Mouse (Mus musculus) telencephalon, adult 2 months (tissue): Measurements from ENCODE around the gene Rhobtb1.
A peak's percentile ranks its signal among the peaks of the same experiment; 100 is the strongest.

Experiments used
- DNase-seq: peaks from one replicate; pipeline ENCODE4 v3.0.0-alpha.2; 2011; ENCODE audit warnings: low read depth, low spot score

Rhobtb1 gene

DNA sequence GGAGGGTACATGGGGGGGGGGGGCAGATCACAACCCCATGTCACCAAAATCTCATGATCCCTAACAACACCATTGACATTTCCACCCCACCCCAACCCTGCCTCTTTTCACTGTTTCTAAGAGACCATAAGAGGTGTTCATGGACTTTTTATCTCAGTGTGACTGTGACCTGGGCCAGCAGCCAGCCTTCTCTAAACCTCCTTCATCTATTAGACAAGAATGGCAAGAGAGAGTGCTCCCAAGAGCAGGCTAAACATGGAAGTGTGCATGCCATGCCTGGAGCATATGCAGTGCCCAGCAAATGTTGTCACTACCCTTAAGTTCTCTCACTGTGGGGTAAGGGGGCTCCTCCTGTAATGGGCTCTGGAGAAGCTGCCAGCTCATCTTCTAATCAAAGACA, 123.5 kb downstream of the Rhobtb1 start:
- no peak for DNase-seq

DNA sequence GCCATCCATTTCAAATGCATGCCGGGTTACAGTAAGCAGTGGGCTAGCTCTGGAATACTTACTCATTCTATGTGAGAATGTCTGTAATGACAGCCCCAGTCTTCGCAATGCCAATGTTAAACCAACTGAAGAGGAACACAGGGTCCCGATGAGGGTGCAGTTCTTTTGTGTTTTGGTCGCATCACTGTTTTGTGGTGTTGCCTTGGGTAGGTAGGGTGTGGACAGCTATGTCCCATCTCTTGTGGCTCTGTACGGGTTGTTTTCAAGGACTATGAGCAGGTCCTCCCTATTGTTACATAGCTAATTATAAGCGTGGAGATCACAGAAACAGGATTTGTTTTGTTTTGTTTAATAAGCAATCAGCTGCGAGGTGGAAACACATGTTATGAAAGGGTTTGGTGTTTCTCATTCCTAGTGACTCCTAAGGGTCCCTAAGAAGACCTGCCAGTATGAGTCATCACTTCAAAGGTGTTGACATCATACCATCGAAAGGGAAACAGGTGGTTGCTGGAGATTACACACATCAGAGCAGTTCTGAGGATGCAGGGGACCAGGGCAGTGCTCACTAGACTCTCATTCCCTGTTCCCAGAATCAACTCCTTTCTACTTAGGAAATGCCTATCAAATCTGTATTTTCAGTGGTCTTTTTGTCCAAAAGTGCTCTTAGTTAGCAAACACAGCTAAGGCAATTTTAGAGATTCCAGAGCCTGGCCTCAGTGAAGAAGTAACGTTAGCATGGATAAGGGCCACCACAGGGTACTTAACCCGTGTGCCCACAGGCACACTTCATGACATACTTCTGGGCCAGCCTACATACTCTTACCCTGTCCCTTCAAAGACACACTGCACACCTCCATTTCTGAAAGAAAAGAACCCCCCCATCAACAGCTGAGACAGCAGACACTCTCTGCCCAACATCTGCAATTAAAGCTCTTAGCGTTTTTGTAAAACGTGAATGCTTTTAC, 124.9 kb downstream of the Rhobtb1 start:
- DNase-seq = no peak

DNA sequence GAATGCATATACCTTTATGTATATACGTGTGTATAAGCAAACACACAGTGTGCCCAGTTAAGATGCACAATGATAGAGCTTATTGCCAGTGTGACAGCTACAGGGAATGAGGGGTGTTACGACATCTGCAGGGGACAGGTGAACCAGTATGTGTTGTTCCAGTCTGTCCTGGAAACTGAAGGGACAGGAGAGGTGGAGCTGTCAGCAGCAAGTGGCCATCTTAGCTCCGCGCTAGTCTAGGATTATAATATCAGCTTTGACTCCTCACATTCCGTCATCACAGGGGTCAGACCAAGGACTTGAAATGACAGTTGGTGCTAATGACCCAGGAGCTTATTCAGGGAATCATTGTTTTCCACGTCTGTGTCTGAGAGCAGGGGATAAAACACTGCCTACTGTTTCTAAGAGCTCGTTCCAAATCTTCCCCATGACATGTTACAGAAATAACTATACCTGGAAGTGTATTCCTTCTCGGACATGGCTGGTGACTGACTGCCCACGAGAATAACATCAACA, 125.7 kb downstream of the Rhobtb1 start:
- DNase-seq = no peak

DNA sequence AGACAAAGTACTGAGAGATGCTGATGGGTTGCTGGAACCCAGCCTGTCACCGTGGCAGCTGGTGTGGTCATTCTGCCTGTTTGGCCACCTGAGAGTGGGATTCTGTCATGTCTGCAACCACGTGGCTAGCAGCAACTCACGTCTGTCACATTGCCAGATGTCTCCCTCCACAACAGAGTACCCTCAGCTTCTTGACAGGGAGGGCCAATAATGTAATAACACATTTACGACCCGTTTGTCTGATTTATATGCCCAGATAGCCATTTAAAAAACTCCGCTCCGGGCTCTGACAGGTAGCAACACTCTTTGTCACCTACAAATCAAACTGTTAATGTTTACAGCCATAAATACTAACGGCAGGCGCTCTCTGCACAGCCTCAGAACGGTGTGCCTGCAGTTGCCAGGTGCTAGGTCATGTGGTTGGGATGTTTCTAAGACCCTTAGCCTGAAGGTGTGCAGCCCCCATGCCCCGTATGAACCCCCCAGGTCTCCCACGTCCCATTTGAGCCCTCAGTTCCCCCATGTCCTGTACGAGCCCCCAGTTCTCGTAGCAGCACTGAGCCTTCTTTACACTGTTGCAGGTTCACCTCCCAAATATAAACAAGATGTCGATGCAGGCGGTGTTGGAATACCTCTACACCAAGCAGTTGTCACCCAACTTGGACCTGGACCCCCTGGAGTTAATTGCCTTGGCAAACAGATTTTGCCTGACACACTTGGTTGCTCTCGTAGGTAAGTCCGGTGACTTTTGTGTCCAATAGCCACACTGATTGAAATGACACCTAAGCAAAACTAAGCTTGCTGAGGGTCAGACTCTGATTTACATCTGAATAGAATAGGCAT, 127.8 kb downstream of the Rhobtb1 start:
- DNase-seq = no peak

DNA sequence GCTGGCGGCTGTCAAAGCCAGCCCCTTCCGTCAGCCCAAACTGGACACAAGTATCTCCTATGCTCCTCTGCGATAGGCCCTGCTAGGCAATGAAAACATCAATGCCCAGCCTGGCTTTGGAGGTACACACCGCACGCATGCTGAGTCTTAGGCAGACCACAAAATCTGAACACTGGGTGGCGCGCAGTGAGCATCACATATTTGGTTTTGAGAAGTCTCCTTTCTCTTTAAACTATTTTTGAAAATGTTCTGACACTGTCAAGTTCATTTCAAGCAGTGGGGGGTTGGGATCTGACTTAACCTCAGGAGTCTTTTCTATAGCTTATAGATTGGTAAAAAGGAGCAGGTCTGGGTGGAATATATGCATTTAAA, 128.4 kb downstream of the Rhobtb1 start:
- no peak for DNase-seq

DNA sequence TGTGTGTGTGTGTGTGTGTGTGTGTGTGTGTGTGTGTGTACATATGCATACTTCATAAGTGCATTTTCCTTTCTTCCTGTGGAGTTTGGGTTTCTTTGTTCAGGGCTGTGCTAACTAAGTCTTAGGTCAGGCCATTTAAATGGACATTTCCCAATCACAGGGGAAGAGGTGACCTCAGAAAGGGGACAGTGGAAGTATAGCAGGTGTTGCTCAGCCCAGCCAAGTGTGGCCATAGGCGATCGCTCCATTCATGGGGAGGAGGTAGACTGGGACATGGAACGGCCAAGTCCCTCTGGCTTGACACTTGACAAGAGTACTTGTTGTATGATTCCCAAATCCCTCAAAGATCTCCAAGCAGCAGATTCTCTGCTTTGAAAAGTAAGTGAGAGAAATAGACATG, 135.7 kb downstream of the Rhobtb1 start:
- DNase-seq = no peak

DNA sequence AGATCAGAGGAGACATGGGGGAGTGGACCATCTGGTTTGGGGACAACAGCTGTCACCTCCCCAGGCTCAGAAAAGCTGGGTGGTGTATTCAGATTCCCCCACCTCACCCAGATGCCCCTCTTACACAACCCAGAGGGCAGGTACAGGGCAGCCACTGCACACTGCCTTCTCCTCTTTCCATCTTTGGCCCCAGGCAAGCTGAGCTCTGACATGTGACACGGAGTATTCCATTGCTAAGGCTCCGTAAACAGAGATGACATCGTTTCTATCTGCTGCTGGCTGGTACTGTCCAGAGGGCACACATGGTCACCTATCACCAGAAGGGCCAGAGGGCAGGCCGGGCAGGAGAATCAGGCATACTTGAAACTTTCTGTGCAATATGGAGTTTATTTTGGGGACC, 136.9 kb downstream of the Rhobtb1 start:
- DNase-seq = no peak

DNA sequence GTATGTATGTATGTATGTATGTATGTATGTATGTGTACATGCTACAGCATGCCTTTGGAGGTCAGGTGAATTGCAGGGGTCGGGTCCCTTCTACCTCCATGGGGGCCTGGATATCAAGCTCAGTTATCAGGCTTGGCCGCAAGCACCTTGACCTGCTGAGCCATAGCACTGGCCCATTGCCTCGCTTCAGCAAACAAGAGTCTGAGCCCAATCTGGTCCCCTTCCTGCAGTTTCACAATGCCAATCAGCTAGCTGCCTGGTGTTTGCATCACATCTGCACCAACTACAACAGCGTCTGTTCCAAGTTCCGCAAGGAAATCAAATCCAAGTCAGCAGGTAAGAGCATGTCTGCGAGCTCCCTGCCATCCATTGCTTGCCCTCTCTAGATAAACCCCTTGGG, 137.5 kb downstream of the Rhobtb1 start:
- DNase-seq = no peak

DNA sequence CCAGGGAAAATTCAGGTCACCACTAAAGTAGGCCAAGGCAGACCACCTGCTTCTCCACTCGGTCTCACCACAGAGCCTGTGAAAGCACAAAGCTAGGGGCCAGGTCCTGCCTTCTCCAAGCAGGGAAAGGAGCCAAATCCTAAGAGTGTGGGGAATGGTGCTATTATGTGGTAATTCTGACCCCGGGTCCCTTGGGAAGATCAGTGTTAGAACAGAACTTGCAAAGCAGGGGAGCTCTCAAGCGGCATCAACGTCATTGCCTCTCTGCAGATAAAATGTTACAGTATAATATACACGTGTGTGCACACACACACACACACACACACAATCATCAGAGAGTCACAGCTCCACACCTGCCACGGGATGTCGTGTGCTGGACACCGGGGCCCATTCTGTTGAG, 139.5 kb downstream of the Rhobtb1 start:
- DNase-seq = no peak

DNA sequence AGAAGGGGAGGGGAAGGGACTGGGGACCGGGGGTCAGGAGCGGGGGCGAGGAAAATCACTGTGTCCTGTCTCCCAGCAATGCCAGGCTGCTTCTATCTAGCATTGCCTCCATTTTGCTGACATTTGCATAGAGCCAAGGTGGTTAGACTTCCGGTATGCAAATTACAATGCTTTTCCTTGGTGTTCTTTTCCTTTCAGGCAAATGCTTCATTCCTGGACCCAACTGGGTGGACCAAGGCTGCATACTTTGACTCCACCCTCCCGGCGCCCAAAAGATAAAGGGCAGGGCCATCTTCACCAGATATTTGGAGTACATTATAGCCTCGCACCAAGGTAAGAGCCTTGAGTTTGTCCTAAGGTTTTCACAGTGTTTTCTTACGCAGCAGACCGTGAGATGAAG, 144.7 kb downstream of the Rhobtb1 start:
- no peak for DNase-seq

DNA sequence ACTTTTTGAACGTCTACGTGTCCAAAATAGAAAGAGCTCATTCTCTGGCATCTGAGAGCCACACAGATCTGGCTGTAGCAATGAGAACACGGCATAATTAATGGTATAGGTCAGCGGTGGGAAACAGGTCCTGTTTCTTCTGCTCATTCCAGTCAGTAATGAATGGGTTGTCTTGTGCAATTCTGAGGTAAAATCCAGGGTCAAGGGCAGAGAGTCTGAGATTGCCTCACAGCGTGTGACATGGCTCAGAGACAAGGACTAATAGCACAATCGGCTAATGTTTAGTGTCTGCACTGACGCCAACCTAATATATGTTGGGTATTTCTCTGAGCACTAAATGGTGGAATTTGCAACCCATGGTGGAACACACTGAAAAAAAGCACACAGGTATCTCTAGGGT, 148.8 kb downstream of the Rhobtb1 start:
- DNase-seq = no peak

DNA sequence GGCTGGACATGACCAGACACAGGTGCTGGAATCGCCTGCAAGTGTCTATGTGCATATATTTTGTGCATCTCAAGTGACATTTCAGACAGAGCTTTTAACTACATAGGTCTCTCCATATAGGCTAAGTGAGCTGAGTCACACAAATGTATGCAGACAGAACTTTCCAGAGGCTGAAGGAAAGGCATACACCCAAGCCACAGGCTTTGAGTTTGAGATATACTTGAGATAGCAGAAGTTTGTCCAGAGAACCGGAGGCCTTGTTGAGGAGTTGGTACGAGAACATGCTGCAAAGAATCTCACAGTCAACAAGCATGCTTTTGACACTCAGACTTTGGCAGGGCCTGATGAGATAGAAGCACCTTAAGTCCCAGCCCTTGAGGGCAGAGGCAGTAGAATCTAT, 151.4 kb downstream of the Rhobtb1 start:
- DNase-seq = no peak

DNA sequence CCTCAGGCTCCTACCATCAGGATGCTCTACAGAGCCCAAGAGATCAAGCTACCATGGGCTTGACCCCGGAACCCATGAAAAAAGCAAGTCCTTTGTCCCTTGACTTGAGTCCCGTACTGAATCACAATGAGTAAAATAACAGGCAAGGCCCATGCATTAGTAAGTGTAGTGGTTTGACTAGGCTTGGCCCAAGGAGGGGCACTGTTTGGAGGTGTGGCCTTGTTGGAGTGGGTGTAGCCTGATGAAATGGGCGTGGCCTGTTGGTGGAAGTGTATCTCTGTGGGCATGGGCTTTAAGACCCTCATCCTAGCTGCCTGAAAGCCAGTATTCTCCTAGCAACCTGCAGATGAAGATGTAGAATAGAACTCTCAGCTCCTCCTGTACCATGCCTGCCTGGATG, 153.6 kb downstream of the Rhobtb1 start:
- no peak for DNase-seq

DNA sequence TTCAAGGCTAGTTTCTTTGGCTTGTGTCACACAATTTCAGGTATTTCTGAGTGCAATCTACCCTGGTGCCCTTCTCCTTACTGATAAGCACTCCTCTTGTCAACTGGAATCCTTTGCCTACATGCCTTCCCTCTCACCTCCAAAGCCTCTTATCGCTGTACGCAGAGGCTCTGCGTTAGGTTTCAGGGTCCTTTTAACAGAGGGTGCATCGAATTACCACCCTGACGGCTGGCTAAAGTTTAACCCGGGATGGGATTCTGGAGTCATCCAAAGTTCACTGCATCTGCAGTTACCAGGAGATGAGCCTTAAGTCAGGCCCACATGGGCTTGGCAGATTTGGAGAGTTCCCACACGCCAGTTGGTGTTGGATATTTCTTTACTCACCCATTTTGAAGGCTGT, 154.4 kb downstream of the Rhobtb1 start:
- no peak for DNase-seq

DNA sequence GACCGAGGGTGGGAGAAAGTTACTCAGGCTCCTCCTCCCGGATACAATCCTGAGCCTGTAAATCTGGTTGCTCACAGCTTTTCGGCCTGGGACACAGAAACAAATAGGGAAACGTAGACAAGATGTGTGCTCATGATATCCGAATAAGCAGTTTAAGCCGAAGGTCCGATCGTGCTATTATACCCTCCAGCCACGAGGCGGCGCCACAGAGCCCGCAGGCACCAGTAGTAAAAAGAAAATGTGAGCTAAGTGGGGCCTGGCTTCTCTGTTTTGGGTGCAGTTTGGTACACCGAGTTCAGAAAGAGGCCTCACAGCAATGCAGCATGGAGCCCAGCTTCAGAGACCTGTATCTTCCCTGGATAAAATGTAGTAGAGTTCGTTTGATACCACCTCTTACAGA, 155.0 kb downstream of the Rhobtb1 start:
- DNase-seq = no peak

DNA sequence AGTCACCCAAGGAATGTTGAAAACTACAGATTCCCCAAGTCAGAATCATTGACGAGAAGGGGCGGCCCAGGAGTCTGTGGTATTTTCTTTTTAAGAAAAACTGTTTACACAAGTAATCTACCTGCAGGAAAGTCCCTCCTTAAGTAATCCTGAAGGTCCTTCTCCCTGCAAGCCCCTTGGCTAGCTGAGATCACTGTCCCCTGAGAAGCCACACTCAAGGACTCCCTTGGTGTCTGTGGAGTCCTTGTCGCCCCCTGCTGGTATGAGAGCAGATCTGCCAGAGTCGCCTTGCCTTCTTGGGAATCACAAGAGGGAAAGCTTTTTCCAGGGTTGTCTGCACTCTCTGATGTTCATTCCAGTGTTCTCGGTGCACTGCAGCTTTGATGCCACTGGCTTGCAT, 155.8 kb downstream of the Rhobtb1 start:
- peak; percentile 38 for DNase-seq

DNA sequence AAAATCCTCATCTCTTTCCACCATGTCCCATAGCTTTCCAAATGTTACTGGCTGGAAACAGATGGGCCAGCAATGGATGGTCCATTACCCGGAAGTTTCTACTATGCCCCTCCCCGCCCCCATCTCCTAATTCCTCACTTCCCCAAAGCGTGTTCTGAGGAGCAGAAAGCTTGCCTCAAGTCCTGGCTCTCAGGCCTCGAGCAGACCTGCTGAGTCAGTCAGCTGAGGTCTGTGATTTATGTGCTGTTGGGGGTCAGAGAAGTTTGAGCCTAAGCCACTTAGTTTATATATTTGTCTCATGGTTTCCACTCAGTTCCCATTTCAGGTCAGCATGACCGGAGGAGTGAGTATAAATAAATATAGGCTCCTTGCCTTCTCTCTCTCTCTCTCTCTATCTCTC, 157.9 kb downstream of the Rhobtb1 start:
- no peak for DNase-seq

DNA sequence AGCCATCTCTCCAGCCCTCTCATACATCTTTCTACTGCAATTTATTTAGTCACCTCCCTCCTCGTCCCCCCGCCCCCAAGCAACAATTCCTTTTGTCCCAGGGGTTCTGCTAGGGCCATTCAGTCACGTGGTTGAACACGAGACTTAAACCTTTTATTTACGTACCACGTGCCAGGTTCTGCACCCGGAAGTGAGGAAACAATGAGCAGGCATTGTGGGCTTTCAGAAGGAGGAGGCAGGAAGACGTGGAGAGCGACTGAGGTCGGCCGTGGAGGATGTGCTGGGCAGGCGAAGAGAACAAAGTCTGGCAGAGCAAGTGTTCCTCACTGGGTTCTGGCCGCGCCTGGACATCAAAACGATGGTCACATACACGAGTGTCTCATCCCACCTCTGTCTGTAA, 160.6 kb downstream of the Rhobtb1 start:
- DNase-seq = no peak

DNA sequence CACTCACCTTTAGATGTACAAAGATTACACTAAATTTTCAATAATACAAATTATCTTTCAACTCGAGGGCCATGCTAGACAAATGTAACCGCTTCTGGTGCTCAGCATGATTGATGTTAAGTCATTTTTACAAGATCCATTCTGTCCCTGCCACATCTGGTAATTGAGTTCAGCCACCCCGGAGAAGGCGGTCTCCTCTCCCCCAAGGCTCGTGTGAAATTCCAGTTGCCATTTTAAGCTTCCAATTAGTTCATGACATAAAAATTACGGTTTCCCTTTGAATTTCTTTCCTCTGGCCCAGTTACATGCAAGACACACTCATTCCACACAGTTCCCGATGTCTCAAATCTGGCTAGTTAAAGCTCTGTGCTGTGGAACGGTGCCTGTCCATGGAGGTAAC, 162.7 kb downstream of the Rhobtb1 start:
- no peak for DNase-seq

DNA sequence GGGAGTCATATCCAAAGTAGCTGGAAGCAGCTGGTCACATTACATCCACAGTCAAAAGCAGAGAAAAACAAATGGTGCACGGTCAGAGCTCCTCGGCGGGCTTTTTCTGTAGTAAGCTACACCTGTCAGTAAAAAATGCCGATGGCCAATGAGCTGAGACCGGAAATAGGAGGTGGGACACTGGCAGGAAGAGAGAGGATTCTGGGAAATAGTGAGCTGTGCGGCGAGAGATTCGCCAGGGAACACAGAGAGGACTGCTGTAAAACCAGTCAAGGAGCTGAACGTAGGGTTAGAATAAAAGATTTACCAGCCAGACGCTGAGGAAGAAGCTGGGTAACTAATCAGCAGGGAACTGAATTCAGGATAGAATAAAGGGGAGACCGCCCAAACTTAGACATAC, 167.3 kb downstream of the Rhobtb1 start:
- DNase-seq = no peak

DNA sequence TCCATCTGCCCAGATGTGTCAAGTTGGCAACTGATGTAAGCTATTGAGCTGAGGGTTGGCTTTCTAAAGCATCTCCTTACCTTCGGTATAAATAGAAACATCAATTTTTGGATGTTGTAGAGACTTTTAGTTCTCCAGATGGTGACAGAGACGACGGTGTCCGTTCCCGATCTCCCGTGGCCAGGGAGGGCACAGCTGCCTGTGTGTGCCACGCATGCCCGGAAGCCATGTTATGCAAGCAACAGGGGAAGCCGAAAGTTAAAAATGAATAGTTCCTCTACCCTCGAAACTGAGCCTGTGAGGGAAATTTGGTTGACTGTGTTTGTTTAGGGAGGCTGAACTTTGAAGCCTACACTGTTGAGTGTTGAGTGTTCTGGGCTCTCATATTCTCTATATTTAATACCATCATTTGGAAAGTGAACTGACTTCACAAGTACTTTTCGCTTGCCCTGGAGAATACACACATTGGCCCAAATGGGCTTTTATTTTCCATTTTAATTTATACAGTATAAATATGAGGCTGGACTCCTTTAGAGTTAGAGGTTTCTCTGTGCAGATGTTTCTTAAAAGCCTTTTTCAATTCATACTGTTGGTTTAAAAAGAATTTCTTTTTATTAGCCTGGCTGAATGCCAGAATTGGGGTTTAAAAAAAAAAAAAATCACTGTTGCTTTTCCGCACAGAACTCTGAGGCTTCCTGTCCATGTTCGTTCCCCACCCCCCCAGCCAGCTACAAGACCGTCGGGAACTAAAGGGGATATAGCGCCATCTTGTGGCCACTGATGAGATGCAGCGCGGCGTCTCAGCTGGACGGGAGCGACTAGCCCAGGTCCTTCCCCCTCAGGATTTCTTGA, 169.7 kb downstream of the Rhobtb1 start:
- peak; percentile 43 for DNase-seq
